Mouse (Mus musculus): ENCODE measurements around the gene Pde3a.

DNA sequence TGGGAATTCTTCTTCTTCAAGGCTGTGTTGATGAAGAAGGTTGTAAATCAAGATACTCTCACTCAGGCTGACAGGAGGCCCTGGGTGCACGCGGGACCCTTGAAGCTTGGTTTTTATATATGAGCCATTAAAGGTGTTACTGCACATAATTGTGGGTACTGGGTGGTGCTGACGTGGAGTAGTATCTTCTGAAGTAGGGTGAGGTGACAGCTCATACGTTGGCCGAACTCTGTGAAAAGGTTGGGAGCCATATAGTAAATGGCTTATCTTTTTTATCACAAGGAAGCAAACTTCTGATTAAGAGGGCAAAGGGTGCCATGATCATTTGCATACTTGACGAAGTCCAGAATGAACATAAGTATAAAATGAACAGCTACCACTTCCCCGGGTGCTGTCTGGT lies 3.5 kb downstream of the Pde3a start:
- TF ChIP-seq MYOD1 (IDR thresholded peaks at IDR 0.05; ENCODE audit: control insufficient read depth, insufficient read length, low read depth) (no peak), CTCF (IDR thresholded peaks at IDR 0.05; ENCODE audit: control insufficient read depth, insufficient read depth, insufficient read length) (no peak), FOSL1 (IDR thresholded peaks at IDR 0.05; ENCODE audit: insufficient read depth, low read length, poor library complexity, severe bottlenecking) (no peak)
